In the genomic region with DNA sequence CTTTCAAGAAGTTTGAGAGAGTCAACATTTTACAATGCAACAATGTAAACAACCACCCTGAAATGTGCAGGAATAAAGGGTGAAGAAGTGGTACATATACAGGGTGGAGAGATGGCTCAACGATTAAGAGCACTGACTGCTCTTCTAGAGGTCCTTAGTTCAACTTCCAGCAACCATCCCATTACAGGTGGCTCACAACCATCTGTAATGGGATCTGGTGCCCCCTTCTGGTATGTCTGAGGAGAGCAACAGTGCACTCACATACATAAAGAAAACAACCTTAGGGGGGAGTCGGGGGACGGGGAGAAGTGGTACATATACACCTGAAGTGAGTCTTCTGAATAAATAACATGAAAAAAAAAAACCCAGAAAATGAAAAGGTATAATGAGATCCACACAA, we compare ENCODE assay signal across 10 mouse cellular contexts.
DNase-seq lines count a peak whose midpoint lies in the region; ATAC-seq and TF ChIP-seq lines count a peak whose summit lies in the region.
"Had no signal": no experiment of that assay in that cellular context is flagged by ENCODE, and none has a peak within 500 bp of the region (broad histone marks: within the 10 kb centered on the region; RNA-seq: fewer than 3 reads in every experiment).

No protein-coding gene starts in this region.

- H3K9ac ChIP-seq in intestine, postnatal 0 days (ENCODE audit: low read depth, low read length) = no peak overlapping the region
- H3K9ac ChIP-seq in intestine, embryonic 16.5 days (ENCODE audit: low read depth, low read length) = no peak overlapping the region
- H3K9ac ChIP-seq: embryonic facial prominence, embryonic 13.5 days had no signal

- H3K4me1 ChIP-seq in intestine, postnatal 0 days (replicated peaks; ENCODE audit: control insufficient read depth, insufficient read depth, low read length) = no peaks in the 10 kb centered on the region
- H3K4me1 ChIP-seq in intestine, embryonic 16.5 days (ENCODE audit: control insufficient read depth, insufficient read depth, low read length) = no peaks in the 10 kb centered on the region
- H3K4me1 ChIP-seq: embryonic facial prominence, embryonic 13.5 days; megakaryocyte, embryonic 14.5 days had no signal

- no peaks in the 10 kb centered on the region for H3K9me3 ChIP-seq in intestine, postnatal 0 days (ENCODE audit: control insufficient read depth)
- no peaks in the 10 kb centered on the region for H3K9me3 ChIP-seq in intestine, embryonic 16.5 days (ENCODE audit: control insufficient read depth, low read length)
- H3K9me3 ChIP-seq: embryonic facial prominence, embryonic 13.5 days; megakaryocyte, embryonic 14.5 days had no signal

- H3K4me2 ChIP-seq in intestine, postnatal 0 days (replicated peaks; ENCODE audit: low read depth) = no peak overlapping the region
- H3K4me2 ChIP-seq in intestine, embryonic 16.5 days (ENCODE audit: low read depth, low read length) = no peak overlapping the region
- H3K4me2 ChIP-seq: embryonic facial prominence, embryonic 13.5 days had no signal

- no peaks in the 10 kb centered on the region for H3K36me3 ChIP-seq in intestine, postnatal 0 days (ENCODE audit: control insufficient read depth, insufficient read depth)
- no peaks in the 10 kb centered on the region for H3K36me3 ChIP-seq in intestine, embryonic 16.5 days (ENCODE audit: control insufficient read depth, insufficient read depth, low read length)
- H3K36me3 ChIP-seq: embryonic facial prominence, embryonic 13.5 days had no signal

- 54% methylated on average over 3 of the region's 3 CpGs for WGBS in intestine, postnatal 0 days
- WGBS in intestine, embryonic 16.5 days = 63% methylated on average over 3 of the region's 3 CpGs

- H3K27ac ChIP-seq in intestine, postnatal 0 days (ENCODE audit: low read depth, low read length) = no peak overlapping the region
- H3K27ac ChIP-seq in intestine, embryonic 16.5 days (ENCODE audit: low read length) = no peak overlapping the region
- H3K27ac ChIP-seq: embryonic facial prominence, embryonic 13.5 days had no signal

- TF ChIP-seq CTCF in intestine, postnatal 0 days (IDR thresholded peaks at IDR 0.05; ENCODE audit: low read depth) = peak; percentile 66
- peak; percentile 48; the same call in 1 of the 2 replicates for TF ChIP-seq CTCF in brain, embryonic 14.5 days (IDR thresholded peaks at IDR 0.05; ENCODE audit: borderline replicate concordance, extremely low read depth, insufficient read depth, insufficient read length)

- peak; percentile 56 for DNase-seq in ES-CJ7 (ENCODE audit: low read depth, low spot score)
- DNase-seq in brain, embryonic 14.5 days (ENCODE audit: low read depth) = peak; percentile 27
- DNase-seq in lung, postnatal 14 days = peak; percentile 20
- DNase-seq in right cerebral cortex, postnatal 25 days = no peak
- DNase-seq in layer of hippocampus, adult 8-10 months (ENCODE audit: low spot score in 2 of 2) = no peak

- H3K27me3 ChIP-seq in intestine, postnatal 0 days (replicated peaks; ENCODE audit: control insufficient read depth, insufficient read depth, low read length) = no peaks in the 10 kb centered on the region
- no peaks in the 10 kb centered on the region for H3K27me3 ChIP-seq in intestine, embryonic 16.5 days (replicated peaks; ENCODE audit: control insufficient read depth, insufficient read depth, low read length)
- H3K27me3 ChIP-seq: embryonic facial prominence, embryonic 13.5 days; megakaryocyte, embryonic 14.5 days had no signal

- ATAC-seq in intestine, postnatal 0 days = no peak
- no peak for ATAC-seq in intestine, embryonic 16.5 days
- no peak for ATAC-seq in megakaryocyte-erythroid progenitor cell, adult 5-6 weeks (replicated peaks; ENCODE audit: low FRiP score, low TSS enrichment, poor library complexity, severe bottlenecking)

- TF ChIP-seq POLR2A in brain, embryonic 14.5 days (IDR thresholded peaks at IDR 0.05; ENCODE audit: borderline replicate concordance, extremely low read depth, insufficient read depth, insufficient read length, poor library complexity, severe bottlenecking) = no peak

- no peak overlapping the region for H3K4me3 ChIP-seq in intestine, postnatal 0 days (ENCODE audit: low read depth, low read length)
- no peak overlapping the region for H3K4me3 ChIP-seq in intestine, embryonic 16.5 days (ENCODE audit: low read length)
- H3K4me3 ChIP-seq: embryonic facial prominence, embryonic 13.5 days; megakaryocyte, embryonic 14.5 days had no signal

Comparison
In these comparisons a context has a peak if more than half of its experiments do, and no peak if none do; other contexts are left out.
1. DNase-seq: peak in ES-CJ7 (single experiment), brain, embryonic 14.5 days (single experiment) and lung, postnatal 14 days (single experiment); none in right cerebral cortex, postnatal 25 days (single experiment) and layer of hippocampus, adult 8-10 months (0 of 2).